ENCODE assay signal across 33 mouse cellular contexts in genomic region chr7:19971516-19971915, GRCm38 (mm10). TPM values are rescaled to one million over a fixed set of nuclear protein-coding genes. Genes with fewer than 3 reads are reported as not detected.
DNase-seq lines count a peak whose midpoint lies in the region; ATAC-seq and TF ChIP-seq lines count a peak whose summit lies in the region.
"Had no signal": no experiment of that assay in that cellular context is flagged by ENCODE, and none has a peak within 500 bp of the region (broad histone marks: within the 10 kb centered on the region; RNA-seq: fewer than 3 reads in every experiment).

No protein-coding gene starts in this region.

- TF ChIP-seq CTCF in small intestine, adult 2 months (IDR thresholded peaks at IDR 0.05; ENCODE audit: extremely low read depth, insufficient read length, insufficient replicate concordance, low read depth, low read length), result no peak

- H3K27ac ChIP-seq in small intestine, adult 2 months (ENCODE audit: insufficient read depth, low read depth, low read length), result peak overlapping the region; percentile 58; the same call in 1 of the 2 replicates
- H3K27ac ChIP-seq in hindbrain, embryonic 14.5 days, result no peak overlapping the region
- H3K27ac ChIP-seq: embryonic facial prominence, embryonic 12.5 days; embryonic facial prominence, embryonic 15.5 days; gastrocnemius, adult 2 months; heart, embryonic 15.5 days; hindbrain, embryonic 12.5 days had no signal

- H3K4me1 ChIP-seq in megakaryocyte, embryonic 14.5 days, result no peaks in the 10 kb centered on the region
- H3K4me1 ChIP-seq in small intestine, adult 2 months (ENCODE audit: control insufficient read depth, insufficient read depth, insufficient read length, low read length), result peaks cover 8% of the 10 kb centered on the region
- no peaks in the 10 kb centered on the region for H3K4me1 ChIP-seq in hindbrain, embryonic 14.5 days (replicated peaks; ENCODE audit: control insufficient read depth, insufficient read depth, low read length)
- H3K4me1 ChIP-seq: embryonic facial prominence, embryonic 12.5 days; embryonic facial prominence, embryonic 15.5 days; heart, embryonic 12.5 days; heart, embryonic 15.5 days; hindbrain, embryonic 12.5 days had no signal

- no peak for TF ChIP-seq POLR2A in small intestine, adult 2 months (IDR thresholded peaks at IDR 0.05; ENCODE audit: low read depth, low read length)

- no peak for ATAC-seq in megakaryocyte, adult 5-6 weeks (ENCODE audit: poor library complexity, severe bottlenecking)
- no peak for ATAC-seq in hindbrain, embryonic 14.5 days (ENCODE audit: low FRiP score)
- ATAC-seq: CD4-positive, CD25-positive, alpha-beta regulatory T cell, adult 4 months; forebrain, embryonic 14.5 days; forebrain, postnatal 0 days; hindbrain, embryonic 16.5 days had no signal

- DNase-seq in heart, postnatal 4 days, result peak; percentile 1
- DNase-seq in heart, adult 9 months (ENCODE audit: low spot score in 2 of 2), result no peak
- DNase-seq in hindbrain, embryonic 14.5 days (ENCODE audit: low spot score), result no peak
- DNase-seq: adrenal gland, adult 2 months; adrenal gland, postnatal 14 days; cerebellum, adult 11 months; cerebellum, adult 2 months; cerebellum, adult 9-11 months; cerebellum, postnatal 25 days; forebrain, postnatal 0 days; gastrocnemius, adult 2 months; gastrocnemius, postnatal 14 days; heart, adult 18-20 months; heart, postnatal 10 days had no signal

- no peak overlapping the region for H3K9ac ChIP-seq in hindbrain, embryonic 14.5 days
- H3K9ac ChIP-seq: embryonic facial prominence, embryonic 12.5 days; embryonic facial prominence, embryonic 15.5 days; forebrain, postnatal 0 days; heart, embryonic 12.5 days; heart, embryonic 15.5 days; hindbrain, embryonic 12.5 days had no signal

- no peak overlapping the region for H3K4me2 ChIP-seq in hindbrain, embryonic 14.5 days (replicated peaks)
- H3K4me2 ChIP-seq: embryonic facial prominence, embryonic 12.5 days; embryonic facial prominence, embryonic 15.5 days; heart, embryonic 12.5 days; heart, embryonic 15.5 days; hindbrain, embryonic 12.5 days had no signal

- WGBS in small intestine, adult 2 months, result 37% methylated on average over 4 of the region's 4 CpGs
- 89% methylated on average over 4 of the region's 4 CpGs for WGBS in hindbrain, embryonic 14.5 days

- peak overlapping the region; percentile 33 for H3K4me3 ChIP-seq in megakaryocyte, embryonic 14.5 days (replicated peaks)
- H3K4me3 ChIP-seq in small intestine, adult 2 months (ENCODE audit: low read depth, low read length), result no peak overlapping the region; the same call in 1 of the 2 replicates
- H3K4me3 ChIP-seq in hindbrain, embryonic 14.5 days (replicated peaks; ENCODE audit: low read length), result no peak overlapping the region
- H3K4me3 ChIP-seq: embryonic facial prominence, embryonic 12.5 days; embryonic facial prominence, embryonic 15.5 days; gastrocnemius, adult 2 months; heart, embryonic 12.5 days; heart, embryonic 15.5 days; hindbrain, embryonic 12.5 days had no signal

- H3K27me3 ChIP-seq in megakaryocyte, embryonic 14.5 days (replicated peaks), result peaks cover 2% of the 10 kb centered on the region
- no peaks in the 10 kb centered on the region for H3K27me3 ChIP-seq in small intestine, adult 2 months (ENCODE audit: control insufficient read depth, insufficient read depth, low read length)
- no peaks in the 10 kb centered on the region for H3K27me3 ChIP-seq in hindbrain, embryonic 14.5 days (ENCODE audit: control insufficient read depth, insufficient read depth, low read length)
- H3K27me3 ChIP-seq: embryonic facial prominence, embryonic 12.5 days; embryonic facial prominence, embryonic 15.5 days; heart, embryonic 12.5 days; heart, embryonic 15.5 days; hindbrain, embryonic 12.5 days had no signal

- no peaks in the 10 kb centered on the region for H3K36me3 ChIP-seq in megakaryocyte, embryonic 14.5 days (replicated peaks; ENCODE audit: low read length)
- peaks cover 28% of the 10 kb centered on the region for H3K36me3 ChIP-seq in small intestine, adult 2 months (ENCODE audit: control insufficient read depth, insufficient read depth, low read length)
- H3K36me3 ChIP-seq in hindbrain, embryonic 14.5 days (replicated peaks; ENCODE audit: control insufficient read depth, insufficient read depth), result no peaks in the 10 kb centered on the region
- H3K36me3 ChIP-seq: embryonic facial prominence, embryonic 12.5 days; embryonic facial prominence, embryonic 15.5 days; heart, embryonic 12.5 days; heart, embryonic 15.5 days; hindbrain, embryonic 12.5 days had no signal

- H3K9me3 ChIP-seq in megakaryocyte, embryonic 14.5 days, result peaks cover 18% of the 10 kb centered on the region
- peaks cover 26% of the 10 kb centered on the region for H3K9me3 ChIP-seq in hindbrain, embryonic 14.5 days (ENCODE audit: control insufficient read depth, low read length)
- H3K9me3 ChIP-seq: heart, embryonic 15.5 days had no signal

RNA-seq across cellular contexts. Expression of gene Ceacam20, which starts 6.3 kb away (rescaled TPM):
- total RNA-seq in heart, postnatal 4 days (2021), result not detected
- polyA plus RNA-seq in megakaryocyte, embryonic 14.5 days (2012; ENCODE audit: insufficient read depth, low replicate concordance), result not detected in 2 replicates
- total RNA-seq in megakaryocyte, adult 5-6 weeks (2015), result not detected in 2 replicates
- total RNA-seq in megakaryocyte, adult 5-6 weeks (2017), result not detected in 2 replicates
- 48.9 and 179 TPM in 2 replicates for polyA plus RNA-seq in small intestine, adult 2 months (2012; rRNA removed)
- not detected in 2 replicates for polyA plus RNA-seq in hindbrain, embryonic 14.5 days (2014; fragmentation: Nextera tagmentation; extraction: Ambion mirVana)
- total RNA-seq: adrenal gland, adult 2 months; adrenal gland, postnatal 14 days; adrenal gland, postnatal 4 days; common myeloid progenitor, adult 5-6 weeks; forebrain, postnatal 0 days; gastrocnemius, adult 2 months; gastrocnemius, postnatal 14 days; gastrocnemius, postnatal 4 days; heart, adult 18-20 months; heart, postnatal 10 days; hematopoietic stem cell, adult 5-6 weeks; MEL had no signal
- polyA plus RNA-seq: adrenal gland, adult 2 months; C2C12; CD4-positive, CD25-positive, alpha-beta regulatory T cell, adult 4 months; cerebellum, adult 2 months; embryonic facial prominence, embryonic 12.5 days; embryonic facial prominence, embryonic 15.5 days; forebrain, embryonic 11.5 days; forebrain, embryonic 14.5 days; forebrain, postnatal 0 days; frontal cortex, adult 2 months; heart, embryonic 12.5 days; heart, embryonic 15.5 days; hindbrain, embryonic 12.5 days; hindbrain, embryonic 16.5 days had no signal

RNA-seq across cellular contexts. Expression of gene Nlrp9b, which starts 19.7 kb away (rescaled TPM):
- not detected for total RNA-seq in heart, postnatal 4 days (2021)
- not detected in 2 replicates for polyA plus RNA-seq in megakaryocyte, embryonic 14.5 days (2012; ENCODE audit: insufficient read depth, low replicate concordance)
- not detected in 2 replicates for total RNA-seq in megakaryocyte, adult 5-6 weeks (2015)
- total RNA-seq in megakaryocyte, adult 5-6 weeks (2017), result not detected in 2 replicates
- polyA plus RNA-seq in small intestine, adult 2 months (2012; rRNA removed), result 1.8 and 6.6 TPM in 2 replicates
- polyA plus RNA-seq in hindbrain, embryonic 14.5 days (2014; fragmentation: Nextera tagmentation; extraction: Ambion mirVana), result not detected in 2 replicates
- total RNA-seq: adrenal gland, adult 2 months; adrenal gland, postnatal 14 days; adrenal gland, postnatal 4 days; common myeloid progenitor, adult 5-6 weeks; forebrain, postnatal 0 days; gastrocnemius, adult 2 months; gastrocnemius, postnatal 14 days; gastrocnemius, postnatal 4 days; heart, adult 18-20 months; heart, postnatal 10 days; hematopoietic stem cell, adult 5-6 weeks; MEL had no signal
- polyA plus RNA-seq: adrenal gland, adult 2 months; C2C12; CD4-positive, CD25-positive, alpha-beta regulatory T cell, adult 4 months; cerebellum, adult 2 months; embryonic facial prominence, embryonic 12.5 days; embryonic facial prominence, embryonic 15.5 days; forebrain, embryonic 11.5 days; forebrain, embryonic 14.5 days; forebrain, postnatal 0 days; frontal cortex, adult 2 months; heart, embryonic 12.5 days; heart, embryonic 15.5 days; hindbrain, embryonic 12.5 days; hindbrain, embryonic 16.5 days had no signal

RNA-seq across cellular contexts. Expression of gene Igsf23, which starts 21.0 kb away (rescaled TPM):
- 1 to 10 TPM; 2.2 to 2.6 TPM for total RNA-seq in heart, postnatal 4 days (2021)
- not detected in 2 replicates for polyA plus RNA-seq in megakaryocyte, embryonic 14.5 days (2012; ENCODE audit: insufficient read depth, low replicate concordance)
- total RNA-seq in megakaryocyte, adult 5-6 weeks (2015), result 0.31 TPM in 1 of 2 replicates, not detected in the other
- 0.11 TPM in 1 of 2 replicates, not detected in the other for total RNA-seq in megakaryocyte, adult 5-6 weeks (2017)
- polyA plus RNA-seq in small intestine, adult 2 months (2012; rRNA removed), result 87.9 and 185 TPM in 2 replicates
- polyA plus RNA-seq in hindbrain, embryonic 14.5 days (2014; fragmentation: Nextera tagmentation; extraction: Ambion mirVana), result not detected in 2 replicates
- total RNA-seq: adrenal gland, adult 2 months; forebrain, postnatal 0 days; gastrocnemius, adult 2 months; gastrocnemius, postnatal 14 days; gastrocnemius, postnatal 4 days; hematopoietic stem cell, adult 5-6 weeks had no signal
- polyA plus RNA-seq: cerebellum, adult 2 months; embryonic facial prominence, embryonic 12.5 days; forebrain, embryonic 14.5 days; forebrain, postnatal 0 days; hindbrain, embryonic 16.5 days had no signal

RNA-seq across cellular contexts. Expression of gene Pvr, which starts 50.6 kb away (rescaled TPM):
- total RNA-seq in heart, postnatal 4 days (2021), result 10 to 100 TPM; 25.7 to 28.3 TPM
- polyA plus RNA-seq in megakaryocyte, embryonic 14.5 days (2012; ENCODE audit: insufficient read depth, low replicate concordance), result 0.34 TPM in 1 of 2 replicates, not detected in the other
- total RNA-seq in megakaryocyte, adult 5-6 weeks (2015), result 7.8 TPM in 2 replicates
- 7.6 TPM in 2 replicates for total RNA-seq in megakaryocyte, adult 5-6 weeks (2017)
- 5.7 and 14.3 TPM in 2 replicates for polyA plus RNA-seq in small intestine, adult 2 months (2012; rRNA removed)
- 6.4 and 6.6 TPM in 2 replicates for polyA plus RNA-seq in hindbrain, embryonic 14.5 days (2014; fragmentation: Nextera tagmentation; extraction: Ambion mirVana)
- total RNA-seq: MEL had no signal

Comparison
In these comparisons a context has a peak if more than half of its experiments do, and no peak if none do; other contexts are left out.
1. RNA of gene Ceacam20, which starts 6.3 kb away (polyA plus RNA-seq): 48.9 to 179 TPM in small intestine, adult 2 months; not detected in megakaryocyte, embryonic 14.5 days and not detected in hindbrain, embryonic 14.5 days; every median in the first group is over 10 times any median in the second.
2. RNA of gene Igsf23, which starts 21.0 kb away (polyA plus RNA-seq): 87.9 to 185 TPM in small intestine, adult 2 months; not detected in megakaryocyte, embryonic 14.5 days and not detected in hindbrain, embryonic 14.5 days; every median in the first group is over 10 times any median in the second.